ENCODE assay signal across 9 mouse cellular contexts in genomic region chr2:158207848-158208247, GRCm38 (mm10). TPM values are rescaled to one million over a fixed set of nuclear protein-coding genes. Genes with fewer than 3 reads are reported as not detected.
DNase-seq lines count a peak whose midpoint lies in the region; ATAC-seq and TF ChIP-seq lines count a peak whose summit lies in the region.
"Had no signal": no experiment of that assay in that cellular context is flagged by ENCODE, and none has a peak within 500 bp of the region (broad histone marks: within the 10 kb centered on the region; RNA-seq: fewer than 3 reads in every experiment).

No protein-coding gene starts in this region.

- no peaks in the 10 kb centered on the region; the same call in 1 of the 2 replicates for H3K4me1 ChIP-seq in testis, adult 2 months (ENCODE audit: control insufficient read depth, insufficient read depth, low read length)
- H3K4me1 ChIP-seq in cerebellum, adult 2 months (ENCODE audit: control insufficient read depth, insufficient read depth, low read length) = peaks cover 12% of the 10 kb centered on the region
- no peaks in the 10 kb centered on the region for H3K4me1 ChIP-seq in intestine, embryonic 16.5 days (ENCODE audit: control insufficient read depth, insufficient read depth, low read length)

- no peak overlapping the region for H3K4me2 ChIP-seq in intestine, embryonic 16.5 days (ENCODE audit: low read depth, low read length)
- H3K4me2 ChIP-seq in myocyte (ENCODE audit: low read depth) = peak overlapping the region; percentile 47
- H3K4me2 ChIP-seq: stomach, embryonic 15.5 days had no signal

- DNase-seq in testis, postnatal 14 days (ENCODE audit: low spot score) = no peak
- DNase-seq in cerebellum, adult 2 months = peak; percentile 76 to 87
- DNase-seq in left cerebral cortex, postnatal 25 days (ENCODE audit: low spot score in 2 of 2) = peak; percentile 64 to 71
- DNase-seq in testis, postnatal 10 days (ENCODE audit: low spot score) = peak; percentile 85

- H3ac ChIP-seq in myocyte (ENCODE audit: control insufficient read depth, insufficient read length) = no peak overlapping the region

- no peaks in the 10 kb centered on the region for H3K79me2 ChIP-seq in myocyte (ENCODE audit: control insufficient read depth, insufficient read depth)

- H3K27me3 ChIP-seq in testis, adult 2 months (ENCODE audit: control insufficient read depth, insufficient read depth, low read length) = no peaks in the 10 kb centered on the region
- H3K27me3 ChIP-seq in cerebellum, adult 2 months (ENCODE audit: control insufficient read depth, insufficient read depth, low read length) = no peaks in the 10 kb centered on the region
- H3K27me3 ChIP-seq in intestine, embryonic 16.5 days (replicated peaks; ENCODE audit: control insufficient read depth, insufficient read depth, low read length) = no peaks in the 10 kb centered on the region
- H3K27me3 ChIP-seq in myocyte (ENCODE audit: control insufficient read depth, insufficient read depth, insufficient read length) = peaks cover 9% of the 10 kb centered on the region
- H3K27me3 ChIP-seq: stomach, embryonic 15.5 days had no signal

- TF ChIP-seq POLR2A in testis, adult 2 months (IDR thresholded peaks at IDR 0.05; ENCODE audit: control insufficient read depth, low read depth, low read length) = no peak
- no peak for TF ChIP-seq POLR2A in cerebellum, adult 2 months (IDR thresholded peaks at IDR 0.05; ENCODE audit: borderline replicate concordance, insufficient read depth, low read length)
- no peak for TF ChIP-seq POLR2A in myocyte (IDR thresholded peaks at IDR 0.05; ENCODE audit: insufficient read length, low read depth)

- WGBS in cerebellum, adult 2 months = 3% methylated on average over 12 of the region's 12 CpGs
- 11% methylated on average over 12 of the region's 12 CpGs for WGBS in intestine, embryonic 16.5 days

- H3K4me3 ChIP-seq in testis, adult 2 months (ENCODE audit: control insufficient read depth, low read depth, low read length) = no peak overlapping the region
- no peak overlapping the region for H3K4me3 ChIP-seq in cerebellum, adult 2 months (replicated peaks; ENCODE audit: insufficient read depth, low read depth, low read length)
- H3K4me3 ChIP-seq in intestine, embryonic 16.5 days (ENCODE audit: low read length) = no peak overlapping the region
- no peak overlapping the region for H3K4me3 ChIP-seq in myocyte
- H3K4me3 ChIP-seq: stomach, embryonic 15.5 days had no signal

- intact Hi-C loops in left cerebral cortex, postnatal 25 days (cut with DNase I) = loop anchor here (1.0 to 2.0 kb wide), 2 partner anchors 51 to 132 kb away; partner anchors contain the start of gene Bpi

- peak; percentile 61; the same call in 1 of the 2 replicates for ATAC-seq in frontal cortex, adult (ENCODE audit: low TSS enrichment)
- ATAC-seq in intestine, embryonic 16.5 days = peak; percentile 47

- H3K9ac ChIP-seq in intestine, embryonic 16.5 days (ENCODE audit: low read depth, low read length) = no peak overlapping the region
- H3K9ac ChIP-seq: stomach, embryonic 15.5 days had no signal

- peak; percentile 81; the same call in 1 of the 2 replicates for TF ChIP-seq CTCF in testis, adult 2 months (IDR thresholded peaks at IDR 0.05; ENCODE audit: control insufficient read depth, insufficient read depth, insufficient replicate concordance, low read depth, low read length)
- TF ChIP-seq CTCF in cerebellum, adult 2 months (IDR thresholded peaks at IDR 0.05; ENCODE audit: borderline replicate concordance, insufficient read depth, low read depth, low read length) = peak; percentile 99

- no peaks in the 10 kb centered on the region for H3K9me3 ChIP-seq in intestine, embryonic 16.5 days (ENCODE audit: control insufficient read depth, low read length)
- H3K9me3 ChIP-seq: stomach, embryonic 15.5 days had no signal

- no peak overlapping the region for H3K27ac ChIP-seq in testis, adult 2 months (ENCODE audit: control insufficient read depth, insufficient read depth, low read depth, low read length)
- H3K27ac ChIP-seq in cerebellum, adult 2 months (ENCODE audit: insufficient read depth, low read length) = no peak overlapping the region
- H3K27ac ChIP-seq in intestine, embryonic 16.5 days (ENCODE audit: low read length) = no peak overlapping the region
- H3K27ac ChIP-seq: stomach, embryonic 15.5 days had no signal

- no peaks in the 10 kb centered on the region for H3K36me3 ChIP-seq in testis, adult 2 months (ENCODE audit: control insufficient read depth, insufficient read depth, low read length)
- no peaks in the 10 kb centered on the region for H3K36me3 ChIP-seq in intestine, embryonic 16.5 days (ENCODE audit: control insufficient read depth, insufficient read depth, low read length)
- no peaks in the 10 kb centered on the region for H3K36me3 ChIP-seq in myocyte (ENCODE audit: control insufficient read depth, insufficient read depth)
- H3K36me3 ChIP-seq: stomach, embryonic 15.5 days had no signal

TF ChIP-seq in myocyte, 11 proteins besides CTCF, POLR2A, EP300 and RAD21:
- TF ChIP-seq MAX (IDR thresholded peaks at IDR 0.05; ENCODE audit: low read depth) (no peak), USF1 (IDR thresholded peaks at IDR 0.05; ENCODE audit: low read depth) (no peak), REST (IDR thresholded peaks at IDR 0.05; ENCODE audit: insufficient read depth, insufficient read length) (no peak), MYOG (IDR thresholded peaks at IDR 0.05; ENCODE audit: control insufficient read depth in 1 of 3, insufficient read depth in 1 of 3, insufficient read length in 2 of 3, low read depth in 2 of 3) (peak; percentile 41 to 86 (median 76)), MYOD1 (IDR thresholded peaks at IDR 0.05; ENCODE audit: control insufficient read depth in 1 of 3, insufficient read length in 2 of 3, low read depth in 2 of 3) (peak; percentile 37 to 83 (median 68))

RNA-seq across cellular contexts. Expression of gene D630003M21Rik, which starts 21.2 kb away (rescaled TPM):
- 2.8 and 3.7 TPM in 2 replicates for polyA plus RNA-seq in testis, adult 2 months (2012; rRNA removed)
- polyA plus RNA-seq in cerebellum, adult 2 months (2012; rRNA removed) = 2.3 and 2.4 TPM in 2 replicates
- polyA plus RNA-seq in intestine, embryonic 16.5 days (2015; fragmentation: Nextera tagmentation; extraction: Ambion mirVana) = 2.8 and 2.9 TPM in 2 replicates
- 1 to 10 TPM; 2.9 to 4.0 TPM for total RNA-seq in left cerebral cortex, postnatal 25 days (2021)
- polyA plus RNA-seq in myocyte (2012; fragmentation: generic; extraction: Trizol) = 0.25 TPM

RNA-seq across cellular contexts. Expression of gene Bpi, which starts 50.0 kb away (rescaled TPM):
- 60.2 and 67.8 TPM in 2 replicates for polyA plus RNA-seq in testis, adult 2 months (2012; rRNA removed)
- not detected in 2 replicates for polyA plus RNA-seq in cerebellum, adult 2 months (2012; rRNA removed)
- not detected in 2 replicates for polyA plus RNA-seq in intestine, embryonic 16.5 days (2015; fragmentation: Nextera tagmentation; extraction: Ambion mirVana)
- total RNA-seq in left cerebral cortex, postnatal 25 days (2021) = not detected
- polyA plus RNA-seq in myocyte (2012; fragmentation: generic; extraction: Trizol) = not detected
- polyA plus RNA-seq: stomach, embryonic 15.5 days had no signal

Comparison
In these comparisons a context has a peak if more than half of its experiments do, and no peak if none do; other contexts are left out.
1. RNA of gene Bpi, which starts 50.0 kb away (polyA plus RNA-seq): 60.2 to 67.8 TPM in testis, adult 2 months; not detected in myocyte (single experiment), not detected in cerebellum, adult 2 months and not detected in intestine, embryonic 16.5 days; every median in the first group is over 10 times any median in the second.